Mouse (Mus musculus): ENCODE measurements around the gene Vopp1.

DNA sequence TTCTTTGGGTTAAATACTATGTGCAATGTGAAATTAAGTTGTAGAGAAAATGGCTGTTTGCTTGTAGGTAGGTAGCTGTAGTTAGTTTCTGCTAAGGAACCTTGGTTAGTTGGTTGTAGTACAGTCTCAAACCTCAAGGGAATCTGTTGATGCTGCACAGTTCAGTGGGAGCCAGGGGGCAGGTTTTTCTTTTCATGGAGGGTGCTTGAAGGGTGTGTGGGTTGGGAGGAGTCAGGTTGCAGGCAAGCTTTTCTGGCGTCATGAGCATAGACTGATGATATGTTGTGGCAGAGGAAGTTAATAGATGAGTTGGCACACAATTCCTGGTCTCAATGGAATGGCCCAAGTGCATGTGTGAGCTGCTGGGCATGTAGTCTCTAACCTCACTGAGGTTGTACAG is 113.2 kb downstream of the Vopp1 start:
- TF ChIP-seq POLR2A (IDR thresholded peaks at IDR 0.05; ENCODE audit: low read depth, low read length) (no peak), CTCF (IDR thresholded peaks at IDR 0.05; ENCODE audit: extremely low read depth, insufficient read length, insufficient replicate concordance, low read depth, low read length) (no peak)
